Mouse (Mus musculus): ENCODE data around the gene Psip1. TPM values are rescaled to one million over a fixed set of nuclear protein-coding genes. Genes with fewer than 3 reads are reported as not detected.

Gene Psip1
- total and polyA plus RNA-seq, 3 experiments = 54.0 to 161 (median 68.1) TPM

- Histone ChIP-seq H3K36me3 (ENCODE audit: control insufficient read depth in 1 of 2, insufficient read depth in 2 of 2, low read length in 2 of 2) (peaks cover 0 to 12% of the 10 kb centered on the region in 2 experiments; a peak in 2 of 4 replicates), H3K79me2 (ENCODE audit: control insufficient read depth, insufficient read depth, low read length, poor library complexity) (peaks cover 3% of the 10 kb centered on the region), H3K27me3 (ENCODE audit: control insufficient read depth in 1 of 2, insufficient read depth in 2 of 2, low read length in 2 of 2) (no peaks in the 10 kb centered on the region), H3K4me1 (ENCODE audit: control insufficient read depth in 1 of 2, insufficient read depth in 2 of 2, low read length in 2 of 2) (no peaks in the 10 kb centered on the region), H3K27ac (ENCODE audit: control insufficient read depth, low read depth, low read length) (no peak overlapping the region), H3K9ac (ENCODE audit: control insufficient read depth, low read depth, low read length, poor library complexity, severe bottlenecking) (no peak overlapping the region), H3K4me3 (ENCODE audit: control insufficient read depth in 1 of 2, insufficient read depth in 1 of 2, low read depth in 2 of 2, low read length in 2 of 2) (no peak overlapping the region), H3K9me3 (replicated peaks; ENCODE audit: insufficient read depth, low read length) (no peaks in the 10 kb centered on the region)
- DNase-seq (ENCODE audit: low read depth, low spot score) = no peak
- no peak for TF ChIP-seq CTCF (IDR thresholded peaks at IDR 0.05 in 2 of 3, conservative IDR thresholded peaks at IDR 0.05 in 1 of 3; ENCODE audit: control insufficient read depth in 1 of 3, insufficient read depth in 1 of 3, low read depth in 2 of 3, low read length in 3 of 3, poor library complexity in 1 of 3, severe bottlenecking in 1 of 3)
- TF ChIP-seq JUND (IDR thresholded peaks at IDR 0.05; ENCODE audit: low read depth, low read length) = no peak
- no peak for TF ChIP-seq TAL1 (IDR thresholded peaks at IDR 0.05; ENCODE audit: low read length)
- TF ChIP-seq MYC (IDR thresholded peaks at IDR 0.05; ENCODE audit: low read depth, low read length) = no peak
- no peak for TF ChIP-seq BHLHE40 (IDR thresholded peaks at IDR 0.05; ENCODE audit: borderline replicate concordance, low read depth, low read length)
- no peak for TF ChIP-seq MAX (IDR thresholded peaks at IDR 0.05; ENCODE audit: low read length)
- TF ChIP-seq MAFK (IDR thresholded peaks at IDR 0.05; ENCODE audit: borderline replicate concordance, low read depth, low read length) = no peak
- TF ChIP-seq UBTF (IDR thresholded peaks at IDR 0.05; ENCODE audit: borderline replicate concordance, insufficient read depth, low read depth, low read length) = no peak
These were observed 58.6 kb downstream of the Psip1 start for GRCm38 (mm10) chr4:83427696-83428095.

DNA sequence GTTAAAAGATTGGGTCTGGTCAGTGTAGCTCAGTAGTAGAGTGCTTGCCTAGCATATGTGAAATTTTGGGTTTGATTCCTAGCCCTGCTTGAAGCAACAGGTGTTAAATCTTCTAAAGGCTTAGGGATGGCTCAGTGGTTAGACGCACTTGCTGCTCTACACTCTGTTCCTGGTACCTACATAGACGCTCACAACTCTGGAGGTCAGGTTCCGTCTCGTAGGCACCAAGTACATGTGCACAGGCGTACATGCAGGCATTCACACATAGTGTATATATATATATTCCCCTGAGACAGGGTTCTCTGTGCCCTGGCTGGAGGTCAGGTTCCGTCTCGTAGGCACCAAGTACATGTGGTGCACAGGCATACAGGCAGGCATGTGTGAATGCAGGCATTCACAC lies 59.1 kb downstream of the Psip1 start:
- Histone ChIP-seq H3K27ac (ENCODE audit: control insufficient read depth, low read depth, low read length) (no peak overlapping the region), H3K9ac (ENCODE audit: control insufficient read depth, low read depth, low read length, poor library complexity, severe bottlenecking) (no peak overlapping the region), H3K79me2 (ENCODE audit: control insufficient read depth, insufficient read depth, low read length, poor library complexity) (peaks cover 3% of the 10 kb centered on the region), H3K27me3 (ENCODE audit: control insufficient read depth in 1 of 2, insufficient read depth in 2 of 2, low read length in 2 of 2) (no peaks in the 10 kb centered on the region), H3K4me3 (ENCODE audit: control insufficient read depth in 1 of 2, insufficient read depth in 1 of 2, low read depth in 2 of 2, low read length in 2 of 2) (no peak overlapping the region), H3K36me3 (ENCODE audit: control insufficient read depth in 1 of 2, insufficient read depth in 2 of 2, low read length in 2 of 2) (peaks cover 0 to 12% of the 10 kb centered on the region in 2 experiments; a peak in 2 of 4 replicates), H3K9me3 (replicated peaks; ENCODE audit: insufficient read depth, low read length) (no peaks in the 10 kb centered on the region), H3K4me1 (ENCODE audit: control insufficient read depth in 1 of 2, insufficient read depth in 2 of 2, low read length in 2 of 2) (no peaks in the 10 kb centered on the region)
- DNase-seq (ENCODE audit: low read depth, low spot score) = no peak
- TF ChIP-seq ZNF384 (IDR thresholded peaks at IDR 0.05; ENCODE audit: low read depth, low read length) (no peak), NRF1 (IDR thresholded peaks at IDR 0.05; ENCODE audit: insufficient read depth, low read depth, low read length, poor library complexity, severe bottlenecking) (no peak), SIN3A (IDR thresholded peaks at IDR 0.05; ENCODE audit: low read length) (no peak), CHD2 (IDR thresholded peaks at IDR 0.05; ENCODE audit: low read length) (no peak), SMC3 (IDR thresholded peaks at IDR 0.05; ENCODE audit: low read depth, low read length) (no peak), MAFK (IDR thresholded peaks at IDR 0.05; ENCODE audit: borderline replicate concordance, low read depth, low read length) (no peak), BHLHE40 (IDR thresholded peaks at IDR 0.05; ENCODE audit: borderline replicate concordance, low read depth, low read length) (no peak)

DNA sequence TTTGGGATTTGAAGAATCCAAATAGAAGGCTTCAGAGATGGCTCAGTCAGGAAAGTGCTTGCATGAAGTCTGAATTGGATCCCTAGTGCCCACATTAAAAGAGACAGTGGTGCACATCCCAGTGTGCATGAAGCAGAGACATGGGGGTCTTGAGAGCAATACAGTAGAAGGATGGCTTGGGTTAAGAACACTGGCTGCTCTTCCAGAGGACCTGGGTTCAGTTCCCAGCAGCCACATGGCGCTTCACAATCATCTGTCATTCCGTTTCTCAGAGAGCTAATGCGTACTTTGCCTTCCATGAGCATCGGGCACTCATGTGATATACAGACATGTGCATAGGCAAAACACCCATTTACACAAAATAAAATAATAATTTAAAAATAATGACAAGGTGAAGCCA lies 61.1 kb downstream of the Psip1 start:
- DNase-seq (ENCODE audit: low read depth, low spot score) = no peak
- TF ChIP-seq KAT2A (conservative IDR thresholded peaks at IDR 0.05; ENCODE audit: low read depth, low read length) (no peak), SMC3 (IDR thresholded peaks at IDR 0.05; ENCODE audit: low read depth, low read length) (no peak), BHLHE40 (IDR thresholded peaks at IDR 0.05; ENCODE audit: borderline replicate concordance, low read depth, low read length) (no peak), USF1 (IDR thresholded peaks at IDR 0.05; ENCODE audit: low read depth, low read length) (no peak), USF2 (IDR thresholded peaks at IDR 0.05; ENCODE audit: borderline replicate concordance in 1 of 2, insufficient read depth in 1 of 2, low read depth in 1 of 2, low read length in 2 of 2) (no peak), ZC3H11A (IDR thresholded peaks at IDR 0.05; ENCODE audit: low read depth, low read length) (no peak), UBTF (IDR thresholded peaks at IDR 0.05; ENCODE audit: borderline replicate concordance, insufficient read depth, low read depth, low read length) (no peak), GATA1 (IDR thresholded peaks at IDR 0.05; ENCODE audit: low read depth, low read length) (no peak), RAD21 (IDR thresholded peaks at IDR 0.05; ENCODE audit: low read depth, low read length) (no peak), MEF2A (IDR thresholded peaks at IDR 0.05; ENCODE audit: extremely low read depth, insufficient replicate concordance, low read depth, low read length, poor library complexity, severe bottlenecking) (no peak), JUND (IDR thresholded peaks at IDR 0.05; ENCODE audit: low read depth, low read length) (no peak), E2F4 (IDR thresholded peaks at IDR 0.05; ENCODE audit: borderline replicate concordance, low read depth, low read length) (no peak), CHD1 (IDR thresholded peaks at IDR 0.05; ENCODE audit: low read depth, low read length) (no peak), EP300 (IDR thresholded peaks at IDR 0.05; ENCODE audit: low read depth in 1 of 2, low read length in 2 of 2) (no peak)
- Histone ChIP-seq H3K79me2 (ENCODE audit: control insufficient read depth, insufficient read depth, low read length, poor library complexity) (peaks cover 3% of the 10 kb centered on the region), H3K9me3 (replicated peaks; ENCODE audit: insufficient read depth, low read length) (no peaks in the 10 kb centered on the region), H3K36me3 (ENCODE audit: control insufficient read depth in 1 of 2, insufficient read depth in 2 of 2, low read length in 2 of 2) (peaks cover 0 to 16% of the 10 kb centered on the region in 2 experiments; a peak in 2 of 4 replicates), H3K4me3 (ENCODE audit: control insufficient read depth in 1 of 2, insufficient read depth in 1 of 2, low read depth in 2 of 2, low read length in 2 of 2) (no peak overlapping the region), H3K27ac (ENCODE audit: control insufficient read depth, low read depth, low read length) (no peak overlapping the region), H3K4me1 (ENCODE audit: control insufficient read depth in 1 of 2, insufficient read depth in 2 of 2, low read length in 2 of 2) (no peaks in the 10 kb centered on the region; a peak in 1 of 4 replicates), H3K9ac (ENCODE audit: control insufficient read depth, low read depth, low read length, poor library complexity, severe bottlenecking) (no peak overlapping the region), H3K27me3 (ENCODE audit: control insufficient read depth in 1 of 2, insufficient read depth in 2 of 2, low read length in 2 of 2) (no peaks in the 10 kb centered on the region)

All from MEL (cell line).